Mouse (Mus musculus) heart, postnatal 0 days (tissue): ENCODE data around the gene Slc17a9.

ENCODE experiments used
- CTCF ChIP-seq: IDR thresholded peaks from 2 replicates; pipeline ENCODE4 v1.5.1; 2016; ENCODE audit warnings: antibody characterized with exemption, control low read depth, low read depth
- EP300 ChIP-seq: IDR thresholded peaks from 2 replicates; pipeline ENCODE4 v1.6.1; 2016; ENCODE audit warnings: antibody characterized with exemption, low read depth

GRCm38 (mm10) chr2:180701053-180701766 is 23.9 kb upstream of the Slc17a9 start:
- TF ChIP-seq CTCF (no peak), EP300 (no peak)
